Mouse (Mus musculus): Measurements from ENCODE around the gene 1700013G24Rik. TPM values are rescaled to one million over a fixed set of nuclear protein-coding genes. Genes with fewer than 3 reads are reported as not detected.
"Not testable (repeated sequence)": the region's sequence is repeated elsewhere in the genome, so short reads cannot be mapped to it uniquely, and the experiment has no call there.

Gene 1700013G24Rik
- not detected in 2 replicates for polyA plus RNA-seq (2014; fragmentation: Nextera tagmentation; extraction: Ambion mirVana)

GRCm38 (mm10) chr4:137453234-137453767, at the start of gene 1700013G24Rik:
Gene 1700013G24Rik, plus strand, starts transcription at chr4:137453284.
- no peak for DNase-seq
- Histone ChIP-seq H3K27me3 (ENCODE audit: insufficient read depth, low read length) (no peaks in the 10 kb centered on the region), H3K36me3 (ENCODE audit: insufficient read depth) (no peaks in the 10 kb centered on the region), H3K4me2 (no peak within 1 kb of the TSS), H3K9ac (no peak within 1 kb of the TSS), H3K4me1 (ENCODE audit: insufficient read depth) (peaks cover 5% of the 10 kb centered on the region; the same call in 1 of the 2 replicates), H3K4me3 (ENCODE audit: low read depth, low read length) (no peak within 1 kb of the TSS), H3K27ac (ENCODE audit: low read depth) (no peak within 1 kb of the TSS), H3K9me3 (ENCODE audit: low read depth, low read length) (no peaks in the 10 kb centered on the region)
- 79% methylated on average over 8 of the region's 8 CpGs for WGBS
- no peak for TF ChIP-seq CTCF (IDR thresholded peaks at IDR 0.05; ENCODE audit: low read depth)
- no peak for ATAC-seq (ENCODE audit: insufficient read depth)

GRCm38 (mm10) chr4:137405571-137405970, 47.5 kb upstream of the 1700013G24Rik start:
- H3K9ac ChIP-seq = no peak overlapping the region
- H3K36me3 ChIP-seq (ENCODE audit: insufficient read depth) = no peaks in the 10 kb centered on the region
- DNase-seq = no peak
- WGBS = 88% methylated on average over 3 of the region's 3 CpGs
- H3K4me2 ChIP-seq = no peak overlapping the region
- no peak overlapping the region for H3K27ac ChIP-seq (ENCODE audit: low read depth)
- H3K4me3 ChIP-seq (ENCODE audit: low read depth, low read length) = no peak overlapping the region
- H3K9me3 ChIP-seq (ENCODE audit: low read depth, low read length) = no peaks in the 10 kb centered on the region
- H3K27me3 ChIP-seq (ENCODE audit: insufficient read depth, low read length) = no peaks in the 10 kb centered on the region
- no peaks in the 10 kb centered on the region for H3K4me1 ChIP-seq (ENCODE audit: insufficient read depth)
- no peak for TF ChIP-seq CTCF (IDR thresholded peaks at IDR 0.05; ENCODE audit: low read depth)
- no peak for ATAC-seq (ENCODE audit: insufficient read depth)

- no peak within 1 kb of the TSS for H3K4me3 ChIP-seq (ENCODE audit: low read depth, low read length)
- no peak for TF ChIP-seq CTCF (IDR thresholded peaks at IDR 0.05; ENCODE audit: low read depth)
- no peaks in the 10 kb centered on the region for H3K27me3 ChIP-seq (ENCODE audit: insufficient read depth, low read length)
- H3K4me1 ChIP-seq (ENCODE audit: insufficient read depth) = no peaks in the 10 kb centered on the region
- no peaks in the 10 kb centered on the region for H3K9me3 ChIP-seq (ENCODE audit: low read depth, low read length)
- DNase-seq = no peak
- 79% methylated on average over 5 of the region's 5 CpGs for WGBS
- no peak within 1 kb of the TSS for H3K4me2 ChIP-seq
- H3K27ac ChIP-seq (ENCODE audit: low read depth) = no peak within 1 kb of the TSS
- no peaks in the 10 kb centered on the region for H3K36me3 ChIP-seq (ENCODE audit: insufficient read depth)
- H3K9ac ChIP-seq = no peak within 1 kb of the TSS
- no peak for ATAC-seq (ENCODE audit: insufficient read depth)
These were observed 43.4 kb upstream of the 1700013G24Rik start, which contains the start of gene Cela3a for GRCm38 (mm10) chr4:137409691-137410090. Gene Cela3a, minus strand, starts transcription at chr4:137409791.

- H3K9ac ChIP-seq; H3K4me3 ChIP-seq (ENCODE audit: low read depth, low read length); H3K4me1 ChIP-seq (ENCODE audit: insufficient read depth); ATAC-seq (ENCODE audit: insufficient read depth); H3K27me3 ChIP-seq (ENCODE audit: insufficient read depth, low read length); H3K4me2 ChIP-seq; H3K9me3 ChIP-seq (ENCODE audit: low read depth, low read length); DNase-seq; H3K27ac ChIP-seq (ENCODE audit: low read depth); H3K36me3 ChIP-seq (ENCODE audit: insufficient read depth): not testable (repeated sequence)
- WGBS = 64% methylated on average over 7 of the region's 7 CpGs
These were observed 40.8 kb upstream of the 1700013G24Rik start for GRCm38 (mm10) chr4:137412185-137412709.

- WGBS = 70% methylated on average over 1 of the region's 1 CpGs
- no peak for ATAC-seq (ENCODE audit: insufficient read depth)
- H3K27ac ChIP-seq (ENCODE audit: low read depth) = no peak overlapping the region
These were observed 38.1 kb upstream of the 1700013G24Rik start for GRCm38 (mm10) chr4:137414936-137415335.

GRCm38 (mm10) chr4:137417712-137418564, 35.1 kb upstream of the 1700013G24Rik start:
- TF ChIP-seq CTCF (IDR thresholded peaks at IDR 0.05; ENCODE audit: low read depth) = no peak
- WGBS = 64% methylated on average over 11 of the region's 11 CpGs
- DNase-seq (no peak), ATAC-seq (ENCODE audit: insufficient read depth) (no peak)
- Histone ChIP-seq H3K4me3 (ENCODE audit: low read depth, low read length) (no peak overlapping the region), H3K27ac (ENCODE audit: low read depth) (no peak overlapping the region), H3K27me3 (ENCODE audit: insufficient read depth, low read length) (no peaks in the 10 kb centered on the region), H3K9me3 (ENCODE audit: low read depth, low read length) (no peaks in the 10 kb centered on the region), H3K4me1 (ENCODE audit: insufficient read depth) (no peaks in the 10 kb centered on the region), H3K4me2 (no peak overlapping the region), H3K36me3 (ENCODE audit: insufficient read depth) (no peaks in the 10 kb centered on the region), H3K9ac (no peak overlapping the region)

More at GRCm38 (mm10) chr4:137414936-137415335, 38.1 kb upstream of the 1700013G24Rik start:
- Histone ChIP-seq H3K27me3 (ENCODE audit: insufficient read depth, low read length) (no peaks in the 10 kb centered on the region), H3K4me3 (ENCODE audit: low read depth, low read length) (no peak overlapping the region), H3K36me3 (ENCODE audit: insufficient read depth) (no peaks in the 10 kb centered on the region), H3K9ac (no peak overlapping the region), H3K9me3 (ENCODE audit: low read depth, low read length) (no peaks in the 10 kb centered on the region), H3K4me1 (ENCODE audit: insufficient read depth) (no peaks in the 10 kb centered on the region), H3K4me2 (no peak overlapping the region)
- TF ChIP-seq CTCF (IDR thresholded peaks at IDR 0.05; ENCODE audit: low read depth) = no peak
- DNase-seq = no peak

- Histone ChIP-seq H3K27me3 (ENCODE audit: insufficient read depth, low read length) (no peaks in the 10 kb centered on the region), H3K4me2 (no peak within 1 kb of the TSS), H3K4me3 (ENCODE audit: low read depth, low read length) (no peak within 1 kb of the TSS), H3K9ac (no peak within 1 kb of the TSS), H3K9me3 (ENCODE audit: low read depth, low read length) (no peaks in the 10 kb centered on the region), H3K36me3 (ENCODE audit: insufficient read depth) (no peaks in the 10 kb centered on the region), H3K4me1 (ENCODE audit: insufficient read depth) (no peaks in the 10 kb centered on the region), H3K27ac (ENCODE audit: low read depth) (no peak within 1 kb of the TSS)
- 75% methylated on average over 4 of the region's 4 CpGs for WGBS
- DNase-seq (no peak), ATAC-seq (ENCODE audit: insufficient read depth) (no peak)
- TF ChIP-seq CTCF (IDR thresholded peaks at IDR 0.05; ENCODE audit: low read depth) = no peak
These were observed 22.6 kb upstream of the 1700013G24Rik start, which contains the start of gene Cela3b for GRCm38 (mm10) chr4:137430502-137430901. Gene Cela3b, minus strand, starts transcription at chr4:137430540.

- H3K9me3 ChIP-seq (ENCODE audit: low read depth, low read length); H3K4me3 ChIP-seq (ENCODE audit: low read depth, low read length); DNase-seq; H3K27ac ChIP-seq (ENCODE audit: low read depth); ATAC-seq (ENCODE audit: insufficient read depth); H3K4me2 ChIP-seq; H3K4me1 ChIP-seq (ENCODE audit: insufficient read depth); H3K27me3 ChIP-seq (ENCODE audit: insufficient read depth, low read length); H3K36me3 ChIP-seq (ENCODE audit: insufficient read depth); H3K9ac ChIP-seq: not testable (repeated sequence)
- WGBS = 53% methylated on average over 10 of the region's 10 CpGs
These were observed 20.2 kb upstream of the 1700013G24Rik start for GRCm38 (mm10) chr4:137432700-137433550.
